Mouse (Mus musculus): ENCODE results near the gene Stmn1.

GRCm38 (mm10) chr4:134519281-134519680 lies 51.2 kb downstream of the Stmn1 start:
- no peak for TF ChIP-seq CTCF (IDR thresholded peaks at IDR 0.05; ENCODE audit: low read depth, low read length)
- TF ChIP-seq GATA1 (IDR thresholded peaks at IDR 0.05; ENCODE audit: borderline replicate concordance, low read length): no peak
